Mouse (Mus musculus) limb, embryonic 13.5 days (tissue): Measurements from ENCODE around the gene Rpap1. TPM values are rescaled to one million over a fixed set of nuclear protein-coding genes. Genes with fewer than 3 reads are reported as not detected.

Experiments
- ATAC-seq: fragments of 200-750 bp; cut with Nextera tagmentation; 2 replicates; pipeline ENCODE4 v1.8.0; 2017; ENCODE audit warnings: low read depth, moderate number of reproducible peaks, moderate TSS enrichment; ENCODE audit not compliant: low FRiP score
- H3K27ac ChIP-seq: fragments of 300-500 bp; sonication (generic); 2 replicates; pipeline ENCODE4 v1.5.1; 2015; ENCODE audit warnings: inconsistent platforms, mild to moderate bottlenecking, moderate library complexity
- H3K27me3 ChIP-seq: fragments of 300-500 bp; sonication (generic); 2 replicates; pipeline ENCODE4 v1.6.1; 2015; ENCODE audit warnings: mild to moderate bottlenecking, inconsistent platforms
- H3K36me3 ChIP-seq: fragments of 300-500 bp; sonication (generic); 2 replicates; pipeline ENCODE4 v1.6.1; 2015; ENCODE audit warnings: inconsistent platforms, mild to moderate bottlenecking, moderate library complexity
- H3K4me1 ChIP-seq: fragments of 300-500 bp; sonication (generic); 2 replicates; pipeline ENCODE4 v1.6.1; 2015; ENCODE audit warnings: inconsistent platforms
- H3K4me2 ChIP-seq: fragments of 300-500 bp; sonication (generic); replicated peaks from 2 replicates; pipeline ENCODE4 v1.6.1; 2015; ENCODE audit warnings: inconsistent platforms, mild to moderate bottlenecking, moderate library complexity
- H3K4me3 ChIP-seq: fragments of 300-500 bp; sonication (generic); 2 replicates; pipeline ENCODE4 v1.5.1; 2015; ENCODE audit warnings: moderate library complexity, mild to moderate bottlenecking, inconsistent platforms
- H3K9ac ChIP-seq: fragments of 300-500 bp; sonication (generic); 2 replicates; pipeline ENCODE4 v1.6.1; 2015; ENCODE audit warnings: mild to moderate bottlenecking, inconsistent platforms
- H3K9me3 ChIP-seq: fragments of 300-500 bp; sonication (generic); 2 replicates; pipeline ENCODE4 v1.6.1; 2016; ENCODE audit warnings: inconsistent platforms
- WGBS: fragments of 180-500 bp; shearing (Covaris S2); methylation state at CpG from one replicate; pipeline ENCODE4 v1.1.7; 2015; 5-methylcytosine and 5-hydroxymethylcytosine counted together
- polyA plus RNA-seq: library from polyadenylated mRNA; unstranded; fragments of >200 nt; fragmentation: Nextera tagmentation; extraction: Ambion mirVana; gene quantifications from 2 replicates; pipeline ENCODE4 v1.2.1, GENCODE M21; 2015

Rpap1 gene
- polyA plus RNA-seq, 1 experiment from 2014 or later, result 30.2 TPM

GRCm38 (mm10) chr2:119789996-119790395 is 2.7 kb upstream of the Rpap1 start:
- Histone ChIP-seq H3K4me2 (no peak overlapping the region), H3K36me3 (no peaks in the 10 kb centered on the region; the same call in 1 of the 2 replicates), H3K4me1 (peaks cover 6% of the 10 kb centered on the region), H3K9me3 (0 out of 2 replicates have a peak, but pooled peaks cover under 1% of the 10 kb centered on the region), H3K27ac (no peak overlapping the region), H3K9ac (no peak overlapping the region), H3K27me3 (no peaks in the 10 kb centered on the region), H3K4me3 (no peak overlapping the region)
- ATAC-seq, result no peak
- 78% methylated on average over 2 of the region's 2 CpGs for WGBS

DNA sequence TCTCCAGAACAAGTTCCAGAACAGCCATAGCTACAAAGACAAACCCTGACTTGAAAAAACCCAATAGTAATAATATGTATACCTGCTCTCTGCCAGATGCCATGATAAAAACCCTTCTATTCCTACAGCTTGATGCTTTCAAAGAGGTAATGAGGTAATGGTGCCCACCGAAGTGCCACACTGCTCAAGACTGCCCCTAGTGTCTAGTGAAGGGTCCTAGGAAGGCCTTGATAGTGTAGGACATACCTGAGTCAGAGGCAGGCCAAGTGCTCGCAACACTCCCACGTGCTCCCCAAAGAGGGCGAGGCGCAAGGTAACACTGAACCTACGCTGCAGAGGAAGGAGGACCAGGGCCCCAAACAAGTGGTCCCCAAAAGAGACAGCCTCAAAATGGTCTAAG is 20.1 kb downstream of the Rpap1 start:
- WGBS, result 91% methylated on average over 6 of the region's 6 CpGs
- no peak overlapping the region for H3K27ac ChIP-seq
- H3K9ac ChIP-seq, result no peak overlapping the region
- no peak for ATAC-seq
- peaks cover 6% of the 10 kb centered on the region for H3K27me3 ChIP-seq
- H3K4me2 ChIP-seq, result no peak overlapping the region
- peaks cover 72% of the 10 kb centered on the region for H3K36me3 ChIP-seq
- H3K4me1 ChIP-seq, result no peaks in the 10 kb centered on the region
- no peak overlapping the region for H3K4me3 ChIP-seq
- H3K9me3 ChIP-seq, result no peaks in the 10 kb centered on the region

GRCm38 (mm10) chr2:119763924-119764323 is 23.4 kb downstream of the Rpap1 start:
- Histone ChIP-seq H3K9me3 (no peaks in the 10 kb centered on the region), H3K4me1 (peaks cover under 1% of the 10 kb centered on the region; the same call in 1 of the 2 replicates), H3K4me3 (no peak overlapping the region), H3K27ac (no peak overlapping the region), H3K36me3 (peaks cover 39% of the 10 kb centered on the region), H3K4me2 (no peak overlapping the region), H3K9ac (no peak overlapping the region), H3K27me3 (peaks cover 39% of the 10 kb centered on the region)
- 72% methylated on average over 4 of the region's 4 CpGs for WGBS
- ATAC-seq, result no peak

DNA sequence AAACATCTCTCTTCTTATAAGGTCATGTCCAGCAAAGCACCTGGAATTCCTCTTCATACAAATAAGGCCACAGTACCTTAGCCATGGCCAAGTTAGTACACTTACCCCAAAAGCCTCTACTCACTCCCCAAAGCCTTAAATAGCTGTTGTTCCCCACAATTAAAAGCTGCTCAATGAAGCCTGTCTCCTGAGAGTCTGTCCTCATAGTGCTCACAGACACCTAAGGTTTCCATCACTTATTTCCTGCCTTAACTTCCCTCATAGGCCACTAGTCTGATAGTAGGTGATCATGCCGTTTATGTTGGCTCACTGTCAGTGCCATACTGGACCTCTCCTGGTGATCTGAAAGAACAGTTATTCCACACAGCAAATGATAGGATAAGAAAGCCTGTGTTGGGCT is 25.1 kb downstream of the Rpap1 start:
- no peak overlapping the region for H3K4me2 ChIP-seq
- H3K9me3 ChIP-seq, result no peaks in the 10 kb centered on the region
- no peak for ATAC-seq
- H3K4me3 ChIP-seq, result no peak overlapping the region
- H3K36me3 ChIP-seq, result peaks cover 27% of the 10 kb centered on the region
- WGBS, result 72% methylated on average over 1 of the region's 1 CpGs
- H3K27me3 ChIP-seq, result peaks cover 56% of the 10 kb centered on the region
- no peak overlapping the region for H3K9ac ChIP-seq
- peaks cover 16% of the 10 kb centered on the region for H3K4me1 ChIP-seq
- H3K27ac ChIP-seq, result no peak overlapping the region

- H3K4me3 ChIP-seq, result peak within 1 kb of the TSS; percentile 61; the same call in 1 of the 2 replicates
- H3K9ac ChIP-seq, result no peak within 1 kb of the TSS
- peaks cover 16% of the 10 kb centered on the region for H3K4me1 ChIP-seq
- peaks cover 75% of the 10 kb centered on the region for H3K27me3 ChIP-seq
- no peaks in the 10 kb centered on the region for H3K9me3 ChIP-seq
- no peak within 1 kb of the TSS for H3K27ac ChIP-seq
- ATAC-seq, result no peak
- WGBS, result 7% methylated on average over 9 of the region's 9 CpGs
- peak within 1 kb of the TSS; percentile 100 for H3K4me2 ChIP-seq
- peaks cover 19% of the 10 kb centered on the region for H3K36me3 ChIP-seq
Measured at GRCm38 (mm10) chr2:119760251-119760650, 27.1 kb downstream of the Rpap1 start, which contains the start of gene Ltk. Gene Ltk, minus strand, starts transcription at chr2:119760431.

DNA sequence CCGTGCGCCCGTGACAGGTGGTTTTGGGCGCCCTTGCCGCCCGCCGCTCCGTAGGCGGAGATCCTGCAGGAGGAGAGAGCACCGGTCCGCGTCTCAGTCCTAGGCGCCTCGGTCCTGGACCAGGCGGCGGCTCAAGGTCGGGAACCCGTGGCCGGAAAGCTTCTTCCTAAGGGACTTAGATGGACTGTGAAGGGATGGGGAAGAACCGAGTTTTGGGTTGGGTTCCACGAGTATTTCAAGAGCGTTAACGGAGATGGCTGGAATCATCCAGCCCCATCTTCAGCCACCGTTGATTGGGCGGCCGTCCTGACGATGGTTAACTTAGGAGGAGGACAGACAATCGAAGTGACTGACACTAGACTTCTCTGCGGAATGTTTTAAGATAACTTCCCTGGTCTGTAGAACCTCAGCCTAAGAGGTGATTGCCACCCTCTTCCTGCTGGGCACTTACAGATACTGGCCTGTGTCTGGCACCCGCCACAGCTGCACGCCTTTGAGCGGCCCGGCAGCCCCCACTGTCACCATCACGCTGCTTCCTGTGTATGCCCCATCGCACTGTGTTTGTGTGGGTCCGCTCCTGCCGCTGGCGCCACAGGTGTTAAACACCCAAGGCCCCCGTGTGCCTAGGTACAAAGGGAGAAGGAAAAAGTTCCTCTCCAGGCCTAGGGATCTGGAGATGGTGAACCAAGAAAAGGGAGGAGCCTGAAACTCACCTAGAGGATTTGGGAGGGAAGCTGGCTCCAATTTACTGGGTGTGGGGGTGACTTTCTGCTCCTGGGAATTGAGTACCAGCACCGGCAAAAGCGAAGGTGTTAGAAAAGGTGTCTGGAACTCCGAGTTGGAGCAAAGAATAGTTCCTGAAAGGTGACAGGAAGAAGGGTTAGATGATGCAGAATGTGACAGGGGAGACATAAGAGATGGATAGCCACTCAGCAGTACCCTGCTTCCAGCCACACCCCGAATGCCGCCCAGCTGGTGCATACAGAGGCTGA is 28.2 kb downstream of the Rpap1 start:
- peak overlapping the region; percentile 61 for H3K4me3 ChIP-seq
- ATAC-seq, result no peak
- H3K4me1 ChIP-seq, result peaks cover 16% of the 10 kb centered on the region
- no peak overlapping the region for H3K27ac ChIP-seq
- WGBS, result 4% methylated on average over 44 of the region's 44 CpGs
- H3K9me3 ChIP-seq, result no peaks in the 10 kb centered on the region
- peaks cover 9% of the 10 kb centered on the region for H3K36me3 ChIP-seq
- peaks cover 86% of the 10 kb centered on the region for H3K27me3 ChIP-seq
- peak overlapping the region; percentile 70; the same call in 1 of the 2 replicates for H3K9ac ChIP-seq
- peak overlapping the region; percentile 100 for H3K4me2 ChIP-seq

GRCm38 (mm10) chr2:119758101-119758843 is 29.1 kb downstream of the Rpap1 start:
- H3K9ac ChIP-seq, result peak overlapping the region; percentile 70
- H3K4me2 ChIP-seq, result peak overlapping the region; percentile 100
- H3K27ac ChIP-seq, result no peak overlapping the region
- under 1% methylated on average over 65 of the region's 77 CpGs for WGBS
- H3K27me3 ChIP-seq, result peaks cover 95% of the 10 kb centered on the region
- ATAC-seq, result no peak
- peaks cover under 1% of the 10 kb centered on the region; the same call in 1 of the 2 replicates for H3K36me3 ChIP-seq
- peaks cover 16% of the 10 kb centered on the region for H3K4me1 ChIP-seq
- no peaks in the 10 kb centered on the region for H3K9me3 ChIP-seq
- peak overlapping the region; percentile 61 for H3K4me3 ChIP-seq

GRCm38 (mm10) chr2:119757601-119758100 is 29.7 kb downstream of the Rpap1 start:
- peak overlapping the region; percentile 61 for H3K4me3 ChIP-seq
- peaks cover 16% of the 10 kb centered on the region for H3K4me1 ChIP-seq
- no peaks in the 10 kb centered on the region for H3K36me3 ChIP-seq
- H3K27me3 ChIP-seq, result peaks cover 99% of the 10 kb centered on the region
- no peak for ATAC-seq
- no peak overlapping the region for H3K27ac ChIP-seq
- peak overlapping the region; percentile 70 for H3K9ac ChIP-seq
- no peaks in the 10 kb centered on the region for H3K9me3 ChIP-seq
- peak overlapping the region; percentile 100 for H3K4me2 ChIP-seq
- 4% methylated on average over 12 of the region's 31 CpGs for WGBS

DNA sequence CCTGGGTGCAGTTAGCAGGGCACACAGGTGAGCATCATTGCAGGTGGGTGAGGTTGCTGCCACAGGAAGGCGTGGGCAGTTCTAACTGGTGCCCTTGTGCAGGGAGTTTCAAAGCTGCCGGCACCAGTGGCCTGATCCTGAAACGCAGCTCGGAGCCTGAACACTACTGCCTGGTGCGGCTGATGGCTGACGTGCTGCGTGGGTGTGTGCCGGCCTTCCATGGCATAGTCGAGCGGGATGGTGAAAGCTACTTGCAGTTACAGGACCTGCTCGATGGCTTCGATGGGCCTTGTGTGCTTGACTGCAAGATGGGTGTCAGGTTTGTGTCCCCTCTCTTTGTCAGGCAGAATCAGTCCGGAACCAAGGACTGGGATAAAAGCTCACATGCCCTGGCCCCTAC is 38.1 kb downstream of the Rpap1 start:
- 77% methylated on average over 13 of the region's 13 CpGs for WGBS
- peaks cover 5% of the 10 kb centered on the region for H3K4me1 ChIP-seq
- H3K36me3 ChIP-seq, result no peaks in the 10 kb centered on the region
- H3K9me3 ChIP-seq, result no peaks in the 10 kb centered on the region
- no peak overlapping the region for H3K27ac ChIP-seq
- peaks cover 95% of the 10 kb centered on the region for H3K27me3 ChIP-seq
- H3K4me3 ChIP-seq, result no peak overlapping the region
- H3K4me2 ChIP-seq, result no peak overlapping the region
- ATAC-seq, result no peak
- no peak overlapping the region for H3K9ac ChIP-seq

- peaks cover 95% of the 10 kb centered on the region for H3K27me3 ChIP-seq
- H3K27ac ChIP-seq, result no peak overlapping the region
- H3K9ac ChIP-seq, result no peak overlapping the region
- ATAC-seq, result no peak
- 65% methylated on average over 7 of the region's 7 CpGs for WGBS
- H3K4me1 ChIP-seq, result peaks cover 22% of the 10 kb centered on the region
- H3K36me3 ChIP-seq, result no peaks in the 10 kb centered on the region
- no peaks in the 10 kb centered on the region for H3K9me3 ChIP-seq
- H3K4me3 ChIP-seq, result no peak overlapping the region
- H3K4me2 ChIP-seq, result no peak overlapping the region
Measured at GRCm38 (mm10) chr2:119747554-119747953, 39.8 kb downstream of the Rpap1 start.

GRCm38 (mm10) chr2:119745281-119745680 is 42.1 kb downstream of the Rpap1 start:
- no peak for ATAC-seq
- Histone ChIP-seq H3K9me3 (no peaks in the 10 kb centered on the region), H3K4me3 (no peak overlapping the region), H3K27ac (no peak overlapping the region), H3K27me3 (peaks cover 78% of the 10 kb centered on the region), H3K4me2 (no peak overlapping the region), H3K4me1 (peaks cover 34% of the 10 kb centered on the region), H3K9ac (no peak overlapping the region), H3K36me3 (no peaks in the 10 kb centered on the region)
- 4% methylated on average over 1 of the region's 1 CpGs for WGBS
